Mouse (Mus musculus) granulocyte monocyte progenitor cell, adult 5-6 weeks (primary cell): Measurements from ENCODE around the gene AI854703. TPM values are rescaled to one million over a fixed set of nuclear protein-coding genes. Genes with fewer than 3 reads are reported as not detected.

Experiments
- total RNA-seq, 2 experiments: library from RNA; stranded (forward) in 1 of 2; stranded (reverse) in 1 of 2; fragments of 200-712, 200-1000 nt in 1 of 2; fragments of >200 nt in 1 of 2; fragmentation: Nextera tagmentation in 1 of 2; gene quantifications; 2 replicates each; pipeline ENCODE4 v1.2.3; 2014 to 2017

Gene AI854703
- total RNA-seq, 2 experiments from 2014 or later = 0.05 TPM; not detected in 1

Other genes starting within 250 kb of the AI854703 start
- gene Krba1, start 231.2 kb upstream of the AI854703 start, total RNA-seq (2014; fragmentation: Nextera tagmentation) = 2.7 and 6.7 TPM in 2 replicates
- gene Krba1, start 231.2 kb upstream of the AI854703 start, total RNA-seq (2017) = 0.98 and 1.8 TPM in 2 replicates
- 3.0 and 6.3 TPM in 2 replicates for gene Zfp467, start 180.9 kb upstream of the AI854703 start, total RNA-seq (2014; fragmentation: Nextera tagmentation)
- 0.57 and 3.1 TPM in 2 replicates for gene Zfp467, start 180.9 kb upstream of the AI854703 start, total RNA-seq (2017)
- gene Sspo, start 178.5 kb upstream of the AI854703 start, total RNA-seq (2014; fragmentation: Nextera tagmentation) = not detected in 2 replicates
- gene Sspo, start 178.5 kb upstream of the AI854703 start, total RNA-seq (2017) = not detected in 2 replicates
- not detected in 2 replicates for gene Atp6v0e2, start 89.1 kb upstream of the AI854703 start, total RNA-seq (2014; fragmentation: Nextera tagmentation)
- gene Atp6v0e2, start 89.1 kb upstream of the AI854703 start, total RNA-seq (2017) = not detected in 2 replicates
- gene Lrrc61, start 72.0 kb upstream of the AI854703 start, total RNA-seq (2014; fragmentation: Nextera tagmentation) = 11.3 and 12.5 TPM in 2 replicates
- gene Lrrc61, start 72.0 kb upstream of the AI854703 start, total RNA-seq (2017) = 5.4 and 7.3 TPM in 2 replicates
- gene Rarres2, start 54.0 kb upstream of the AI854703 start, total RNA-seq (2014; fragmentation: Nextera tagmentation) = not detected in 2 replicates
- gene Rarres2, start 54.0 kb upstream of the AI854703 start, total RNA-seq (2017) = not detected in 2 replicates
- gene Gm45021, start 37.2 kb upstream of the AI854703 start, total RNA-seq (2014; fragmentation: Nextera tagmentation) = not detected in 2 replicates
- gene Gm45021, start 37.2 kb upstream of the AI854703 start, total RNA-seq (2017) = not detected in 2 replicates
- gene Repin1, start 32.9 kb upstream of the AI854703 start, total RNA-seq (2014; fragmentation: Nextera tagmentation) = 15.2 and 18.8 TPM in 2 replicates
- 10.6 and 12.0 TPM in 2 replicates for gene Repin1, start 32.9 kb upstream of the AI854703 start, total RNA-seq (2017)
- not detected in 2 replicates for gene Gm44965, start 32.8 kb upstream of the AI854703 start, total RNA-seq (2014; fragmentation: Nextera tagmentation)
- gene Gm44965, start 32.8 kb upstream of the AI854703 start, total RNA-seq (2017) = not detected in 2 replicates
- gene Zfp775, start 24.7 kb upstream of the AI854703 start, total RNA-seq (2014; fragmentation: Nextera tagmentation) = 2.2 TPM in 1 of 2 replicates, not detected in the other
- 0.99 and 1.7 TPM in 2 replicates for gene Zfp775, start 24.7 kb upstream of the AI854703 start, total RNA-seq (2017)
- not detected in 2 replicates for gene Gimap8, start 20.5 kb downstream of the AI854703 start, total RNA-seq (2014; fragmentation: Nextera tagmentation)
- gene Gimap8, start 20.5 kb downstream of the AI854703 start, total RNA-seq (2017) = 0.34 and 0.72 TPM in 2 replicates
- 8.3 and 10.3 TPM in 2 replicates for gene Gimap9, start 49.4 kb downstream of the AI854703 start, total RNA-seq (2014; fragmentation: Nextera tagmentation)
- gene Gimap9, start 49.4 kb downstream of the AI854703 start, total RNA-seq (2017) = 9.4 and 16.1 TPM in 2 replicates
- not detected in 2 replicates for gene Gimap4, start 57.8 kb downstream of the AI854703 start, total RNA-seq (2014; fragmentation: Nextera tagmentation)
- gene Gimap4, start 57.8 kb downstream of the AI854703 start, total RNA-seq (2017) = 0.60 and 1.3 TPM in 2 replicates
- gene Gimap6, start 81.5 kb downstream of the AI854703 start, total RNA-seq (2014; fragmentation: Nextera tagmentation) = 0.58 and 1.4 TPM in 2 replicates
- gene Gimap6, start 81.5 kb downstream of the AI854703 start, total RNA-seq (2017) = 4.1 and 6.3 TPM in 2 replicates
- 11.1 TPM in 1 of 2 replicates, not detected in the other for gene Gm28053, start 91.8 kb downstream of the AI854703 start, total RNA-seq (2014; fragmentation: Nextera tagmentation)
- 3.1 TPM in 1 of 2 replicates, not detected in the other for gene Gm28053, start 91.8 kb downstream of the AI854703 start, total RNA-seq (2017)
- not detected in 2 replicates for gene Gimap7, start 91.9 kb downstream of the AI854703 start, total RNA-seq (2014; fragmentation: Nextera tagmentation)
- not detected in 2 replicates for gene Gimap7, start 91.9 kb downstream of the AI854703 start, total RNA-seq (2017)
- 0.43 and 3.1 TPM in 2 replicates for gene Gimap1, start 112.3 kb downstream of the AI854703 start, total RNA-seq (2014; fragmentation: Nextera tagmentation)
- 0.93 and 2.0 TPM in 2 replicates for gene Gimap1, start 112.3 kb downstream of the AI854703 start, total RNA-seq (2017)
- 0.75 TPM in 1 of 2 replicates, not detected in the other for gene Gimap5, start 119.4 kb downstream of the AI854703 start, total RNA-seq (2014; fragmentation: Nextera tagmentation)
- 0.09 TPM in 1 of 2 replicates, not detected in the other for gene Gimap5, start 119.4 kb downstream of the AI854703 start, total RNA-seq (2017)
- not detected in 2 replicates for gene Gimap3, start 144.1 kb downstream of the AI854703 start, total RNA-seq (2014; fragmentation: Nextera tagmentation)
- gene Gimap3, start 144.1 kb downstream of the AI854703 start, total RNA-seq (2017) = 0.34 TPM in 1 of 2 replicates, not detected in the other
- gene Tmem176a, start 214.2 kb downstream of the AI854703 start, total RNA-seq (2014; fragmentation: Nextera tagmentation) = 36.2 and 69.4 TPM in 2 replicates
- gene Tmem176a, start 214.2 kb downstream of the AI854703 start, total RNA-seq (2017) = 18.9 and 45.3 TPM in 2 replicates
- 127 TPM in 2 replicates for gene Tmem176b, start 214.7 kb downstream of the AI854703 start, total RNA-seq (2014; fragmentation: Nextera tagmentation)
- 88.4 and 105 TPM in 2 replicates for gene Tmem176b, start 214.7 kb downstream of the AI854703 start, total RNA-seq (2017)
- gene Aoc1, start 246.1 kb downstream of the AI854703 start, total RNA-seq (2014; fragmentation: Nextera tagmentation) = 0.41 and 1.8 TPM in 2 replicates
- 0.69 TPM in 1 of 2 replicates, not detected in the other for gene Aoc1, start 246.1 kb downstream of the AI854703 start, total RNA-seq (2017)